Mouse (Mus musculus) kidney, adult 18-20 months (tissue): ENCODE results near the gene Metap2.

Source experiments
- DNase-seq: peaks from one replicate; pipeline ENCODE4 v3.0.0; 2021

Metap2 gene

GRCm38 (mm10) chr10:93897043-93897646 lies at the start of gene Metap2:
TSS of gene Metap2 (minus strand) at chr10:93897093.
- DNase-seq, result no peak

DNA sequence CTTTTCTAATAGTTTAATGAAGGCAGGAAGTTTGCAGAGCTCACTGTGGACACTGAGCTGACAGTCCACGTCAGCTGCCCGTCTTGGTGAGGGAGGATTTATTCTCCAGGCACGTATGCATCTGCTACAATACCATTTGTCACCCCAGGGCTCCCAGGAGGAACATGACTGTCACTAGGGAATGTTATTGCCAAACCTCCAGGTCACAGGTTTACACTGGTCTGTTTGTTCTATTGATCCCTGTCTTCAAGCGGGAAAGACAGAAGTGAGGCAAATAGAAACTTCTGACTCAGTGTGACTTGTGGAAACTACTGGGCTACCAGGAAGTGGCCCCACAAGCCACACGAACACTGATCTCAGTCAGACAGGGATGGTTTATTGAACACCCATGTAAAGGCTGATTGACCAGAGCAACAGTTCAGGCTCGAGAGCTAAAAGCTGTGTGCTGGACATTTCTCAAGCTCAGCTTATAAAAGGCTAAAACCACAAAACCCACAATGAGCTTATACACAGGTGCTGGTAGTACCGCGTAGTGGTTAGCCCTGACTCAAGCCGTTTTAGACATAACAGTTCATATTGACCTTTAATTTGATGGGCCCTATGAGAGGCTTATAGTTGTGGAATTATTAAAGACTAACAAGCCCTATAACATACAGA lies 49.1 kb upstream of the Metap2 start:
- DNase-seq, result no peak

GRCm38 (mm10) chr10:93945364-93945763 lies 48.5 kb upstream of the Metap2 start:
- DNase-seq, result peak; percentile 5

GRCm38 (mm10) chr10:93944241-93944640 lies 47.3 kb upstream of the Metap2 start:
- DNase-seq, result no peak

- DNase-seq, result no peak
Observed at GRCm38 (mm10) chr10:93940279-93940678, 43.4 kb upstream of the Metap2 start.

DNA sequence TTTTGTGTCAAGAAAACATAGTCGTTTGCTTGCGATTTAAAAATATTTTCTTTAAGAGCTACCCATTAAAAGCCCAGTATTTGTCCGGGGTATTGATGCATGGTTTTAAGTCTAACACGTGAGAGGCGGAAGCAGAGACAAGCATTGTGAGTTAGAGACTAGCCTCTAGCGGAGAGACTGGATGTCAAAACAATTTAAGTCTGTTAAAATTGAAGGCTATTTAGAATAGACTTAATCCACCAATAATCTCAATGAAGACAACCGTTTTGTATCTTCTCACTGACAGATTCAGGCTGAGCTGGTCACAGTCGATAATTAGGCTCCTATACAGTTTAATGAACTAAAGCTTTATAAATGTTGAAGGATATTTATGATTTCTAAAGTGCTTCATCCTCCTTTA lies 42.8 kb upstream of the Metap2 start:
- no peak for DNase-seq

GRCm38 (mm10) chr10:93938844-93939271 lies 42.0 kb upstream of the Metap2 start:
- no peak for DNase-seq

GRCm38 (mm10) chr10:93933980-93934379 lies 37.1 kb upstream of the Metap2 start:
- no peak for DNase-seq

DNA sequence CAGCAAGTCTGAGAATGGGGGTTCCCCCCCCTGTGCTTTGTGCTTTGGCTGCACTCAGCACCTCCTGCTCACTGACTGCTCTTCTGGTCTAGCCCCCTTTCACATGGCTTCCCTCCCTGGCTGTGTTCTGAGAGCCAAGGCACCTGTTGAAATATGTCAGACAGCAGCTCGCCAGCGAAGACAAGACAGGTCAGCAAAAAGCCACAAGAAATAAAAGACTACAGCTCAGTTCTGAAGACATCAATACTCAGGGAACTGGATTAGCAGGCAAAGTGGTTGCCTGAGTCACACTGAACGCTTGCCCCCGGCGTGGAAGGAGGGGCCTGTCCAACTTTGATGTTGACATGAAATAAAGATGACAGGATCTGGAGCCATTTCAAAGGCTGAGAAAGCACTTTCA lies 36.0 kb upstream of the Metap2 start:
- DNase-seq, result no peak

GRCm38 (mm10) chr10:93932020-93932419 lies 35.1 kb upstream of the Metap2 start:
- no peak for DNase-seq

- DNase-seq, result no peak
Observed at GRCm38 (mm10) chr10:93931431-93931830, 34.5 kb upstream of the Metap2 start.

GRCm38 (mm10) chr10:93930236-93930824 lies 33.4 kb upstream of the Metap2 start:
- DNase-seq, result no peak

DNA sequence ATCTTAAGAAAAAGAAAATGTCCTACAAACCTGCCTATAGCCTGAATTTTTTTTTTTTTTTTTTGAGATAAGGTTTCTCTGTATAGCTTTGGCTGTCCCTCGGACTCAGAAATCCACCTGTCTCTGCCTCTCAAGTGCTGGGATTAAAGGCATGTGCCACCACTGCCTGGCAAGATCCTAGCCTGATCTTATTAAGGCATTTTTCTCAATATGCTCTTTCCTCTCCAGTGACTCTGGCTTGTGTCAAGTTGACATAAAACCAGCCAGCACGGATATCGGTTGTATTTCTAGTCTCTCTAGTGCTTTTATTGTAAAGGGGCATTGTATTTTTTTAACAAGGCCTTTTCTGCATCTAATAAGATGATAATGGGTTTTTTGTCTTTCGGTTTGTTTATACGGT lies 27.8 kb upstream of the Metap2 start:
- no peak for DNase-seq

GRCm38 (mm10) chr10:93921160-93921559 lies 24.3 kb upstream of the Metap2 start:
- no peak for DNase-seq

DNA sequence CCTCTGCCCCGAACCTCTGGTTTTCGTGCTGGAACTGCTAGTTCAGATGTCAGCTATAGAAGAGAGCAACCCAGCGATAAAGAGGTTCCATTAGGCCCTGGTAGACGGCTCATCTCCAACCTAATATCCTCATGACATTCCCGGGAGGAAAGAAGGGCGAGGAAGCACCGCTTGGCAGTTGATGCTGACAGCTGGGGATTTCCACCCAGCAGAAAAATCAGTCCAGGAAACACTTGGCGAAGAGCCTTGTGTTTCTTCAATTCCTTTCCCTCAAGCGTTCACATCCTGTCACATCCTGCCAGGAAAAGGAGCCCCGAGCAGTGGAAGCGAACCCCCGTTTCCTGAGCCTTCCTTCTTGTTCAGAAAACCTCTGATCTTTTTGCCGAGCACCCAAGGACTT lies 22.3 kb upstream of the Metap2 start:
- peak; percentile 20 for DNase-seq

GRCm38 (mm10) chr10:93918701-93919100 lies 21.8 kb upstream of the Metap2 start:
- peak; percentile 35 for DNase-seq

DNA sequence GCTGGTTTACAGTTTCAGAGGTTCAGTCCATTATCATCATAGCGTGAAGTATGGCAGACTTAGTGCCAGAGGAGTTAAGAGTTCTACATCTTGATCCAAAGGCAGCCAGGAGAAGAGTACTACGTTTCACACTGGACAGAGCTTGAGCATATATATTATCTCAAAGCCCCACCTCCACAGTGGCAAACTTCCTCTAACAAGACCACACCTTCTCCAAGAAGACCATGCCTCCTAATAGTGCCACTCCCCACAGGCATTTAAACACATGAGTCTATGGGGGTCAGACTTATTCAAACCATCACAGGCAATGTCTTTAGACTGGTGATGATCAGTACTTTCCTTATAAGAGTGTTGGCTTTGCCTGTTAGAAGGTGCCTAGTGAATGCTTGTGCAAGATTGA lies 21.2 kb upstream of the Metap2 start:
- no peak for DNase-seq

DNA sequence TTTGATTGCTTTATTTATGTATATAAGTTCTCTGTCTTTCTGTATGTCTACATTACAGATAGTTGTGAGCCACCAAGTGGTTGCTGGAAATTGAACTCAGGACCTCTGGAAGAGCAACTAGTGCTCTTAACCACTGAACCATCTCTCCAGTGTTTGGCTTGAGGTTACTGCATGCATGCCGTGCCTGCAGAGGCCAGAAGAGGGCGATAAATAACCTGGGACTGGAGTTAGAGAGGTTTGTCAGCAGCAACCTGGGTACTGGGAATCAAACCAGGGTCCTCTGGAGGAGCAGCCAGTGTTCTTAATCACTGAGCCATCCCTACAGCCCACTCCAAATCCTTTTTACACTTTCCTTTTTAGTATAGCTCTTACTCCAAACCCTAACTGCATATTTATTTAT lies 19.9 kb upstream of the Metap2 start:
- DNase-seq, result no peak

GRCm38 (mm10) chr10:93915531-93916275 lies 18.8 kb upstream of the Metap2 start:
- no peak for DNase-seq

DNA sequence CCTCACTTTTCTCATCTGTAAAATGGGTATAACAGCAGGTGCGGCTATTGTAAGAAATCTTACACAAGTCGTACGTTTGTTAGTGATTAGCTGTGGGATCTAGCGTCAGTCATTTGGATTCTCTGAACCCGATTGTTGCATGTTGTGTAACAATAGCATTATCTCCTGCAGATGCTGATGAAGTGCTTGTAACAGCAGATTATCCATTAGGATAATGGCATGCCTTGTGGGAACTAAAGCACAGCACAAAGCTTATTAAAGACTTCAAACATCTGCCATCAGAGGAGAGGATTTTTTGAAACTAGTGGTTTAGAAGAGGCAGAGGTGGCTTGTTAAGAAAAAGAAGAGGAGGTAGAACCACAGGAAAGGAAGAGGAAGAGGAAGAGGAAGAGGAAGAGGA lies 16.6 kb upstream of the Metap2 start:
- DNase-seq, result no peak

- no peak for DNase-seq
Observed at GRCm38 (mm10) chr10:93912917-93913316, 16.0 kb upstream of the Metap2 start.

DNA sequence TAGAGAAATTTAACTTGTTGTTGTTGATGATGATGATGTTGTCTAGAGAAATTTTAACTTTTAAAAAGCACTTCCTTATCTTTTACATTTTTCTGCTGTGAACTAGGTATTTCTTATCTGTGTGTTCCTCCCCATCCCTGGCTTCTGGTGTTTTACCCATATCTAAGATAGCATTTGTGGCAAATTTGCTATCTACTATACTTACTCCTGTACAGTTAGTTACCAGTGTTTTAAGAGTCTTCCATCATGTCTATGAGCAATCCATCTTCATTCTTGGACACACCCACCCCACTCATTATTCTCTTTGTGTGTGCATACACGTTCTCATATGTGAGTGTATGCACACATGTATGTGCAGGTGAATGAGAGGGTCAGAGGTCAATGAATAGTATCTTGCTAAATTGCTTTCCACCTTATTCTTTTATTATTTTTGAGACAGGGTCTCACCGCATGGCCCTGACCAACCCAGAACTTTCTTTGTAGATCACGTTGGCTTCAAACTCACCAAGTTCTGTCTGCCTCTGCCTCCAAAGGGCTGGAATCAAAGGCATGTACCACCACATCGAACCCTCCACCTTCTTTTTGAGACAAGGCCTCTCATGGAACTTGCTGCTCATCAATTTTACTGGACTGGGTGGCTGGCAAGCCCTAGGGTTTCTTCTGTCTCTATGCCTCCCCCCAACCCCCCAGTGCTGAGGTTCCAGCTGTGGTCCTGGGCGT lies 15.4 kb upstream of the Metap2 start:
- DNase-seq, result no peak

DNA sequence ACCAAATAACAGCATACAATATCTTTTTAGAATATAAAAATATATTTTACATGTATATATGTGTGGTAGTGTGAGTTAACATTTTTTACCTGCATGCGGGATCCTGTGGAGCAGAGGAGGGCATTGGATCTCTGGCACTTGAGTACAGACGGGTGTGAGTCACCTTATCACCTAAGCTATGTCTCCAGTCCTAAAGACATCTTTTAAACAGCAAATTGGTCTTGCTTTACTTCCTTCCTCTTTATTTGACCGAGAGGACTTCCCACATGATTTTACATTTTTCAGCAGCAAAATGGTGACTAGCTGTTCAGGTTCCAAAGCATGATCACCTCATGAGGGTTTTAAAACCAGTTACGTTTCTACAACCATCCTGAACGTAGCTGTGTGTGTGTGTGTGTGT lies 14.4 kb upstream of the Metap2 start:
- no peak for DNase-seq
